Mouse (Mus musculus): ENCODE results near the gene Map4k4. TPM values are rescaled to one million over a fixed set of nuclear protein-coding genes. Genes with fewer than 3 reads are reported as not detected.

The Map4k4 gene
- polyA plus RNA-seq, 1 experiment from 2014 or later, result 56.6 TPM

GRCm38 (mm10) chr1:40033315-40033714, 132.6 kb downstream of the Map4k4 start:
- no peak overlapping the region for H3K9ac ChIP-seq (replicated peaks; ENCODE audit: low read depth, low read length)

GRCm38 (mm10) chr1:40033743-40034420, 133.2 kb downstream of the Map4k4 start:
- no peaks in the 10 kb centered on the region for H3K36me3 ChIP-seq (ENCODE audit: control insufficient read depth, insufficient read depth, low read length)
- no peaks in the 10 kb centered on the region for H3K9me3 ChIP-seq (ENCODE audit: control insufficient read depth, low read length)
- 75% methylated on average over 12 of the region's 12 CpGs for WGBS

More at GRCm38 (mm10) chr1:40033315-40033714, 132.6 kb downstream of the Map4k4 start:
- H3K36me3 ChIP-seq (ENCODE audit: control insufficient read depth, insufficient read depth, low read length), result no peaks in the 10 kb centered on the region
- no peak overlapping the region for H3K4me2 ChIP-seq (ENCODE audit: low read depth, low read length)
- no peak overlapping the region for H3K27ac ChIP-seq (ENCODE audit: low read depth, low read length)
- H3K27me3 ChIP-seq (ENCODE audit: control insufficient read depth, insufficient read depth, low read length), result no peaks in the 10 kb centered on the region
- WGBS, result 76% methylated on average over 4 of the region's 4 CpGs
- H3K4me1 ChIP-seq (ENCODE audit: control insufficient read depth, insufficient read depth, low read length), result no peaks in the 10 kb centered on the region
- H3K4me3 ChIP-seq (ENCODE audit: low read depth, low read length), result no peak overlapping the region
- no peak for ATAC-seq (ENCODE audit: low read depth)
- no peaks in the 10 kb centered on the region for H3K9me3 ChIP-seq (ENCODE audit: control insufficient read depth, low read length)

GRCm38 (mm10) chr1:40037831-40038230, 137.1 kb downstream of the Map4k4 start:
- WGBS, result 96% methylated on average over 6 of the region's 6 CpGs

More at GRCm38 (mm10) chr1:40033743-40034420, 133.2 kb downstream of the Map4k4 start:
- Histone ChIP-seq H3K4me2 (ENCODE audit: low read depth, low read length) (no peak overlapping the region), H3K4me3 (ENCODE audit: low read depth, low read length) (no peak overlapping the region), H3K4me1 (ENCODE audit: control insufficient read depth, insufficient read depth, low read length) (no peaks in the 10 kb centered on the region), H3K27ac (ENCODE audit: low read depth, low read length) (no peak overlapping the region), H3K27me3 (ENCODE audit: control insufficient read depth, insufficient read depth, low read length) (no peaks in the 10 kb centered on the region), H3K9ac (replicated peaks; ENCODE audit: low read depth, low read length) (no peak overlapping the region)
- ATAC-seq (ENCODE audit: low read depth), result no peak

GRCm38 (mm10) chr1:40045686-40046085, 145.0 kb downstream of the Map4k4 start:
- H3K4me3 ChIP-seq (ENCODE audit: low read depth, low read length), result no peak overlapping the region
- 88% methylated on average over 6 of the region's 6 CpGs for WGBS
- no peak overlapping the region for H3K27ac ChIP-seq (ENCODE audit: low read depth, low read length)
- no peaks in the 10 kb centered on the region for H3K4me1 ChIP-seq (ENCODE audit: control insufficient read depth, insufficient read depth, low read length)
- no peaks in the 10 kb centered on the region for H3K36me3 ChIP-seq (ENCODE audit: control insufficient read depth, insufficient read depth, low read length)
- no peak overlapping the region for H3K4me2 ChIP-seq (ENCODE audit: low read depth, low read length)
- H3K9ac ChIP-seq (replicated peaks; ENCODE audit: low read depth, low read length), result no peak overlapping the region
- H3K27me3 ChIP-seq (ENCODE audit: control insufficient read depth, insufficient read depth, low read length), result no peaks in the 10 kb centered on the region
- ATAC-seq (ENCODE audit: low read depth), result no peak
- H3K9me3 ChIP-seq (ENCODE audit: control insufficient read depth, low read length), result no peaks in the 10 kb centered on the region

More at GRCm38 (mm10) chr1:40037831-40038230, 137.1 kb downstream of the Map4k4 start:
- H3K4me2 ChIP-seq (ENCODE audit: low read depth, low read length), result no peak overlapping the region
- H3K36me3 ChIP-seq (ENCODE audit: control insufficient read depth, insufficient read depth, low read length), result no peaks in the 10 kb centered on the region
- no peak overlapping the region for H3K4me3 ChIP-seq (ENCODE audit: low read depth, low read length)
- H3K27ac ChIP-seq (ENCODE audit: low read depth, low read length), result no peak overlapping the region
- no peak for ATAC-seq (ENCODE audit: low read depth)
- no peaks in the 10 kb centered on the region for H3K9me3 ChIP-seq (ENCODE audit: control insufficient read depth, low read length)
- H3K9ac ChIP-seq (replicated peaks; ENCODE audit: low read depth, low read length), result no peak overlapping the region
- no peaks in the 10 kb centered on the region for H3K4me1 ChIP-seq (ENCODE audit: control insufficient read depth, insufficient read depth, low read length)
- H3K27me3 ChIP-seq (ENCODE audit: control insufficient read depth, insufficient read depth, low read length), result no peaks in the 10 kb centered on the region

GRCm38 (mm10) chr1:40046600-40046999, 145.9 kb downstream of the Map4k4 start:
- H3K9me3 ChIP-seq (ENCODE audit: control insufficient read depth, low read length), result no peaks in the 10 kb centered on the region
- H3K27ac ChIP-seq (ENCODE audit: low read depth, low read length), result no peak overlapping the region
- no peaks in the 10 kb centered on the region for H3K36me3 ChIP-seq (ENCODE audit: control insufficient read depth, insufficient read depth, low read length)
- H3K4me1 ChIP-seq (ENCODE audit: control insufficient read depth, insufficient read depth, low read length), result no peaks in the 10 kb centered on the region
- no peak overlapping the region for H3K9ac ChIP-seq (replicated peaks; ENCODE audit: low read depth, low read length)
- H3K4me3 ChIP-seq (ENCODE audit: low read depth, low read length), result no peak overlapping the region
- 86% methylated on average over 5 of the region's 5 CpGs for WGBS
- no peak for ATAC-seq (ENCODE audit: low read depth)
- H3K27me3 ChIP-seq (ENCODE audit: control insufficient read depth, insufficient read depth, low read length), result no peaks in the 10 kb centered on the region
- H3K4me2 ChIP-seq (ENCODE audit: low read depth, low read length), result no peak overlapping the region

- WGBS, result 93% methylated on average over 6 of the region's 6 CpGs
- Histone ChIP-seq H3K4me1 (ENCODE audit: control insufficient read depth, insufficient read depth, low read length) (no peaks in the 10 kb centered on the region), H3K9ac (replicated peaks; ENCODE audit: low read depth, low read length) (no peak overlapping the region), H3K4me2 (ENCODE audit: low read depth, low read length) (no peak overlapping the region), H3K36me3 (ENCODE audit: control insufficient read depth, insufficient read depth, low read length) (no peaks in the 10 kb centered on the region), H3K27me3 (ENCODE audit: control insufficient read depth, insufficient read depth, low read length) (no peaks in the 10 kb centered on the region), H3K4me3 (ENCODE audit: low read depth, low read length) (no peak overlapping the region), H3K27ac (ENCODE audit: low read depth, low read length) (no peak overlapping the region), H3K9me3 (ENCODE audit: control insufficient read depth, low read length) (no peaks in the 10 kb centered on the region)
- no peak for ATAC-seq (ENCODE audit: low read depth)
These were observed 150.4 kb downstream of the Map4k4 start for GRCm38 (mm10) chr1:40051157-40051556.

- Histone ChIP-seq H3K27me3 (ENCODE audit: control insufficient read depth, insufficient read depth, low read length) (no peaks in the 10 kb centered on the region), H3K9me3 (ENCODE audit: control insufficient read depth, low read length) (no peaks in the 10 kb centered on the region), H3K36me3 (ENCODE audit: control insufficient read depth, insufficient read depth, low read length) (no peaks in the 10 kb centered on the region), H3K27ac (ENCODE audit: low read depth, low read length) (no peak overlapping the region), H3K9ac (replicated peaks; ENCODE audit: low read depth, low read length) (no peak overlapping the region), H3K4me1 (ENCODE audit: control insufficient read depth, insufficient read depth, low read length) (no peaks in the 10 kb centered on the region), H3K4me3 (ENCODE audit: low read depth, low read length) (no peak overlapping the region), H3K4me2 (ENCODE audit: low read depth, low read length) (no peak overlapping the region)
- ATAC-seq (ENCODE audit: low read depth), result no peak
- WGBS, result 62% methylated on average over 8 of the region's 8 CpGs
These were observed 151.4 kb downstream of the Map4k4 start for GRCm38 (mm10) chr1:40052156-40052555.

- no peaks in the 10 kb centered on the region for H3K9me3 ChIP-seq (ENCODE audit: control insufficient read depth, low read length)
- ATAC-seq (ENCODE audit: low read depth), result no peak
- no peaks in the 10 kb centered on the region for H3K4me1 ChIP-seq (ENCODE audit: control insufficient read depth, insufficient read depth, low read length)
- H3K36me3 ChIP-seq (ENCODE audit: control insufficient read depth, insufficient read depth, low read length), result no peaks in the 10 kb centered on the region
- H3K27ac ChIP-seq (ENCODE audit: low read depth, low read length), result no peak overlapping the region
- H3K9ac ChIP-seq (replicated peaks; ENCODE audit: low read depth, low read length), result no peak overlapping the region
- H3K4me2 ChIP-seq (ENCODE audit: low read depth, low read length), result no peak overlapping the region
- no peak overlapping the region for H3K4me3 ChIP-seq (ENCODE audit: low read depth, low read length)
- no peaks in the 10 kb centered on the region for H3K27me3 ChIP-seq (ENCODE audit: control insufficient read depth, insufficient read depth, low read length)
- 86% methylated on average over 5 of the region's 5 CpGs for WGBS
These were observed 152.4 kb downstream of the Map4k4 start for GRCm38 (mm10) chr1:40053071-40053470.

GRCm38 (mm10) chr1:40055051-40055450, 154.3 kb downstream of the Map4k4 start:
- no peaks in the 10 kb centered on the region for H3K27me3 ChIP-seq (ENCODE audit: control insufficient read depth, insufficient read depth, low read length)
- no peaks in the 10 kb centered on the region for H3K4me1 ChIP-seq (ENCODE audit: control insufficient read depth, insufficient read depth, low read length)
- H3K9ac ChIP-seq (replicated peaks; ENCODE audit: low read depth, low read length), result no peak overlapping the region
- ATAC-seq (ENCODE audit: low read depth), result no peak
- H3K4me2 ChIP-seq (ENCODE audit: low read depth, low read length), result no peak overlapping the region
- no peaks in the 10 kb centered on the region for H3K36me3 ChIP-seq (ENCODE audit: control insufficient read depth, insufficient read depth, low read length)
- 86% methylated on average over 7 of the region's 7 CpGs for WGBS
- H3K4me3 ChIP-seq (ENCODE audit: low read depth, low read length), result no peak overlapping the region
- no peak overlapping the region for H3K27ac ChIP-seq (ENCODE audit: low read depth, low read length)
- no peaks in the 10 kb centered on the region for H3K9me3 ChIP-seq (ENCODE audit: control insufficient read depth, low read length)

Data from neural tube, embryonic 14.5 days (tissue).